Mouse (Mus musculus) urinary bladder, postnatal 25 days (tissue): ENCODE results near the gene Pars2.

Experiments used
- DNase-seq: peaks from one replicate; pipeline ENCODE4 v3.0.0; 2022; ENCODE audit warnings: low spot score

The Pars2 gene

DNA sequence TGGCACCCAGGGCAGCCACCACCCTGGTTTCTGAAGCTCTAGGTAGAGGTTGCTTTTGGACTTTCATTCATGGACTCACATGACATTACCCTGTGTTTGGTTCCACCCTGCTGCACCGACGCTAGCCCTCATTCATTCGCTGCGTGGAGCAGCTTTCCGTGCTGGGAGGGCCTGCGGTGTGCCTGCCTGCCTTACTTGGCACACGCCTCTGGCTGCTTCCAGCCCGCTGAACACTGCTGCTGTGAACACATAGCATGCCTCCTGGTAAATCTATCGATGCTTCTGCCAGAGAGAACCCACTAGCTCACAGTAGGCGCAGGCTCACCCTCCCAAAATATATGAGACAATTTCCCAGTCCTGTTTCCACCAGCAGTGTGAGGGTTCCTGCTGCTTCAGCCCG is 53.5 kb downstream of the Pars2 start:
- DNase-seq: no peak
